Mouse (Mus musculus): ENCODE measurements around the gene Olfr1271. TPM values are rescaled to one million over a fixed set of nuclear protein-coding genes. Genes with fewer than 3 reads are reported as not detected.
"Not testable (repeated sequence)": the region's sequence is repeated elsewhere in the genome, so short reads cannot be mapped to it uniquely, and the experiment has no call there.

Gene Olfr1271
- not detected in 2 replicates for polyA plus RNA-seq (2015; fragmentation: Nextera tagmentation; extraction: Ambion mirVana)

GRCm38 (mm10) chr2:90270932-90271331 is at the start of gene Olfr1271:
Gene Olfr1271, minus strand, starts transcription at chr2:90271032.
- DNase-seq (ENCODE audit: low spot score): no peak
- H3K4me1 ChIP-seq (replicated peaks; ENCODE audit: insufficient read depth, low read length): no peaks in the 10 kb centered on the region
- WGBS: 89% methylated on average over 2 of the region's 2 CpGs
- H3K4me2 ChIP-seq (ENCODE audit: low read length): no peak within 1 kb of the TSS
- H3K27ac ChIP-seq: no peak within 1 kb of the TSS
- no peak for TF ChIP-seq CTCF (IDR thresholded peaks at IDR 0.05; ENCODE audit: low read depth)
- no peak within 1 kb of the TSS for H3K4me3 ChIP-seq (replicated peaks; ENCODE audit: low read depth, low read length)
- no peak for ATAC-seq (replicated peaks; ENCODE audit: low FRiP score, low read depth)
- H3K9ac ChIP-seq (ENCODE audit: low read depth, low read length): no peak within 1 kb of the TSS
- no peaks in the 10 kb centered on the region for H3K36me3 ChIP-seq (ENCODE audit: insufficient read depth, low read length)
- no peaks in the 10 kb centered on the region for H3K27me3 ChIP-seq (ENCODE audit: insufficient read depth, low read length)
- no peaks in the 10 kb centered on the region for H3K9me3 ChIP-seq (replicated peaks; ENCODE audit: low read length)

DNA sequence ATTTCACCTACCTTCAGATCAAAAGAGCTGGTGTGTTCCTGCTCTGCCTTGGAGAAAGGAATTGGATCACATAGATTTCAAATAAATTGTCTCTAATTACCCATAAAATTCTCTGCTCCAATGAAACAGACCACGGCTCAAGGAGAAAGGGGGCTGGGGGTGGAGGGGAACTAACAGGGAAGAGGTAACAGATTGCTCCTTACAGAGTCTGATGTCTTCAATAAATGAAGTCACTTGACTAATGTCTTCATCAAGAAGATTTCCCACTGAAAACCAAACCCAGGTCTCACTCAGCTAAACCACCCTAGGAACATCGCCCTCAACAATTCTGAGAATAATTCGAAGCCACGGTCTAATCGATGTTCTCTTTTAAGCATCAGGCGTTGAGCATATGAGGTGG is 21.9 kb upstream of the Olfr1271 start, which contains the start of gene Olfr1272:
Gene Olfr1272, minus strand, starts transcription at position 101 of the 400 bp plus-strand sequence.
- H3K9me3 ChIP-seq (replicated peaks; ENCODE audit: low read length): no peaks in the 10 kb centered on the region
- no peak within 1 kb of the TSS for H3K4me2 ChIP-seq (ENCODE audit: low read length)
- 80% methylated on average over 6 of the region's 6 CpGs for WGBS
- no peaks in the 10 kb centered on the region for H3K4me1 ChIP-seq (replicated peaks; ENCODE audit: insufficient read depth, low read length)
- H3K4me3 ChIP-seq (replicated peaks; ENCODE audit: low read depth, low read length): no peak within 1 kb of the TSS
- H3K9ac ChIP-seq (ENCODE audit: low read depth, low read length): no peak within 1 kb of the TSS
- TF ChIP-seq CTCF (IDR thresholded peaks at IDR 0.05; ENCODE audit: low read depth): no peak
- DNase-seq (ENCODE audit: low spot score): no peak
- no peak within 1 kb of the TSS for H3K27ac ChIP-seq
- H3K36me3 ChIP-seq (ENCODE audit: insufficient read depth, low read length): no peaks in the 10 kb centered on the region
- H3K27me3 ChIP-seq (ENCODE audit: insufficient read depth, low read length): no peaks in the 10 kb centered on the region
- no peak for ATAC-seq (replicated peaks; ENCODE audit: low FRiP score, low read depth)

DNA sequence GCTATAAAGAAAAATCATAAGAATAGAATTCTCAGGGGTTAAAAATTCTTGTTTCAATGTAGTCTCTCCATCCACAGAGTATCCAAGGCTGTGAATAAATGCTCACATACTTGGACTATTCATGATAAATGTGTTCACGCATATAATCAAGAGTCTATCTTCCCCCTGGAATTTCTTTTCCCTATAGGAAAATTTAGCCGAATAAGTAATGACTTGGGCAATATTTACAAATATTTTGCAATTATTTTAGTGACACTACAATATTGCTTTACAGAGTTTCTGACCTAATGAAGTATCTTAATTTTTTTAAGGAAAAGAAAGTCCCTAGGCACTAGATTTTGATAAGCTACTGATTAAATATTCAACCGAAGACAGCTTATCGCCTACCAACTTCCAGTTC is 13.3 kb downstream of the Olfr1271 start, which contains the start of gene Olfr142:
Gene Olfr142, minus strand, starts transcription at position 101 of the 400 bp plus-strand sequence.
- no peak for DNase-seq (ENCODE audit: low spot score)
- H3K9ac ChIP-seq (ENCODE audit: low read depth, low read length): no peak within 1 kb of the TSS
- no peak within 1 kb of the TSS for H3K4me3 ChIP-seq (replicated peaks; ENCODE audit: low read depth, low read length)
- no peaks in the 10 kb centered on the region for H3K36me3 ChIP-seq (ENCODE audit: insufficient read depth, low read length)
- no peaks in the 10 kb centered on the region for H3K9me3 ChIP-seq (replicated peaks; ENCODE audit: low read length)
- no peak for TF ChIP-seq CTCF (IDR thresholded peaks at IDR 0.05; ENCODE audit: low read depth)
- no peak within 1 kb of the TSS for H3K4me2 ChIP-seq (ENCODE audit: low read length)
- WGBS: 95% methylated on average over 4 of the region's 4 CpGs
- ATAC-seq (replicated peaks; ENCODE audit: low FRiP score, low read depth): no peak
- no peaks in the 10 kb centered on the region for H3K27me3 ChIP-seq (ENCODE audit: insufficient read depth, low read length)
- H3K4me1 ChIP-seq (replicated peaks; ENCODE audit: insufficient read depth, low read length): no peaks in the 10 kb centered on the region
- H3K27ac ChIP-seq: no peak within 1 kb of the TSS

DNA sequence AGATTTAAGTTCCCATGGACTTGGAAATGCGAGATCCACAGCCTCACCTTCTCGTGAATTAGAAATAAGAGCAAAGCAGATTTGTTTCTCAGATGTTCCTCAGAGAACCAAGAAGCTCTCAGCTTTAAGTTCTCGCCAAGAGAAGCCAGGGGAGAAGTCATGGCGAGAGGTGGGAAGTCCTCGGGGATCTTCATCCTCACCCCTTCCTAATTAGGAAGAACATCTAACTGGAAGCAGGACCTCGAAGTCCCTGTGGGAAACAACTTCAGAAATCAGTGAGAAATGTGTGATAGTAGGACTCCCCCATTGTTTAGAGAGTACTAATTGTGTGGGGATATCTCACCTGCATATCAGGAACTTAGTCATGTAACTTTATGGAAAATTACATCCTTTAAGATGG is 46.4 kb downstream of the Olfr1271 start, which contains the start of gene Olfr1506:
Gene Olfr1506, minus strand, starts transcription at position 101 of the 400 bp plus-strand sequence.
- not testable (repeated sequence) for H3K4me3 ChIP-seq (replicated peaks; ENCODE audit: low read depth, low read length); H3K9ac ChIP-seq (ENCODE audit: low read depth, low read length); H3K4me1 ChIP-seq (replicated peaks; ENCODE audit: insufficient read depth, low read length); H3K27ac ChIP-seq; ATAC-seq (replicated peaks; ENCODE audit: low FRiP score, low read depth); H3K4me2 ChIP-seq (ENCODE audit: low read length); H3K27me3 ChIP-seq (ENCODE audit: insufficient read depth, low read length); H3K36me3 ChIP-seq (ENCODE audit: insufficient read depth, low read length); DNase-seq (ENCODE audit: low spot score); H3K9me3 ChIP-seq (replicated peaks; ENCODE audit: low read length)
- WGBS: no CpG with 5 or more reads among the region's 6 CpGs

Other genes with a start within 250 kb of the Olfr1271 start
- gene Olfr1264, start 245.5 kb downstream of the Olfr1271 start, polyA plus RNA-seq (2015; fragmentation: Nextera tagmentation; extraction: Ambion mirVana): not detected in 2 replicates
- not detected in 2 replicates for gene Olfr1265, start 235.7 kb downstream of the Olfr1271 start, polyA plus RNA-seq (2015; fragmentation: Nextera tagmentation; extraction: Ambion mirVana)
- gene Olfr140, start 207.4 kb downstream of the Olfr1271 start, polyA plus RNA-seq (2015; fragmentation: Nextera tagmentation; extraction: Ambion mirVana): not detected in 2 replicates
- not detected in 2 replicates for gene Olfr1269, start 149.6 kb downstream of the Olfr1271 start, polyA plus RNA-seq (2015; fragmentation: Nextera tagmentation; extraction: Ambion mirVana)
- gene Olfr32, start 128.7 kb downstream of the Olfr1271 start, polyA plus RNA-seq (2015; fragmentation: Nextera tagmentation; extraction: Ambion mirVana): not detected in 2 replicates
- gene Olfr1270, start 117.9 kb downstream of the Olfr1271 start, polyA plus RNA-seq (2015; fragmentation: Nextera tagmentation; extraction: Ambion mirVana): not detected in 2 replicates
- not detected in 2 replicates for gene Olfr1506, start 46.5 kb downstream of the Olfr1271 start, polyA plus RNA-seq (2015; fragmentation: Nextera tagmentation; extraction: Ambion mirVana)
- not detected in 2 replicates for gene Olfr142, start 13.4 kb downstream of the Olfr1271 start, polyA plus RNA-seq (2015; fragmentation: Nextera tagmentation; extraction: Ambion mirVana)
- gene Olfr1272, start 21.8 kb upstream of the Olfr1271 start, polyA plus RNA-seq (2015; fragmentation: Nextera tagmentation; extraction: Ambion mirVana): not detected in 2 replicates
- gene Gm13769, start 51.2 kb upstream of the Olfr1271 start, polyA plus RNA-seq (2015; fragmentation: Nextera tagmentation; extraction: Ambion mirVana): not detected in 2 replicates
- not detected in 2 replicates for gene Olfr1274-ps, start 127.7 kb upstream of the Olfr1271 start, polyA plus RNA-seq (2015; fragmentation: Nextera tagmentation; extraction: Ambion mirVana)